Mouse (Mus musculus) gastrocnemius, postnatal 36 days (tissue): ENCODE results near the gene Lrrc36. TPM values are rescaled to one million over a fixed set of nuclear protein-coding genes. Genes with fewer than 3 reads are reported as not detected.
A peak's percentile ranks its signal among the peaks of the same experiment; 100 is the strongest.

Source experiments
- DNase-seq, 2 experiments: peaks; one replicate each; pipeline ENCODE4 v3.0.0; 2022
- intact Hi-C: fragments of 180-260 bp; cut with DNase I; formaldehyde crosslinking; loops from one replicate; pipeline ENCODE4 v1.15.1; 2025
- total RNA-seq, 2 experiments: library from RNA; stranded (reverse); gene quantifications; 2 replicates each; pipeline ENCODE4 v1.2.3; 2021

Gene Lrrc36
- total RNA-seq, 2 experiments from 2014 or later = 0.54 to 0.71 TPM

DNA sequence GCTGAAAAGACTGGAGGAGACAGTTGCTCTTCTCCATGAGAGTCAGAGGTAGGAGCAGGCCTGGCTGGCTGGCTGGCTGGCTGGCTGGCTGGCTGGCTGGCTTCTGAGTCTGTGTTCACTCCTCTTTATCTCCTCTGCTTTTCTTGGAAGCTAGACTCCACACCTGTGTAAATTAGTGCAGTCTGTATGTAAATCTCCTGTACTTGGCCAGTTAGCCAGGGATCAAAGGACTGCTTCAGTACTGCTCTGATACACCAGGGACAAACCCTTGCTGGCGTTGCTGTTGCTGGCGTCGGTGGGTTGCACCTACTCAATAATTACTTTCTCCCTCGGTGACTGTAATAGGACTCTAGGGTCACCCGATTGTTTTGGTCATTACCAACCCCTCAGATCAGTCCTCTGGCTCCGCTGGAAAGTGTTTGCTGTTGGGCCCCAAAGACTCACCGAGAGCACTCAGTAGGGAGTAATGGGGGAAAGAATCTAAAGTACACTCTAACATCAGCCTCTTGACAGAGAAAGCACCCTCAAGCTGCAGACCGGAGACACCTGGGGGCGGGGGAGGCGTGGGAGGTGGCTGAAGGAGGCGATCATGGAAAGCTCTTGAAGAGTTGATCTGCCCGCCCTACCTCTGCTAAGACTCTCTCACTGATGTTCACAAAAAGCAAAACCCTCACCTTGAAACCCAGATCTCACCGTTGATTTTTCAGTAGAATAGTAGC is 47.9 kb downstream of the Lrrc36 start:
- no peak for DNase-seq
- intact Hi-C loops = no loop called here

DNA sequence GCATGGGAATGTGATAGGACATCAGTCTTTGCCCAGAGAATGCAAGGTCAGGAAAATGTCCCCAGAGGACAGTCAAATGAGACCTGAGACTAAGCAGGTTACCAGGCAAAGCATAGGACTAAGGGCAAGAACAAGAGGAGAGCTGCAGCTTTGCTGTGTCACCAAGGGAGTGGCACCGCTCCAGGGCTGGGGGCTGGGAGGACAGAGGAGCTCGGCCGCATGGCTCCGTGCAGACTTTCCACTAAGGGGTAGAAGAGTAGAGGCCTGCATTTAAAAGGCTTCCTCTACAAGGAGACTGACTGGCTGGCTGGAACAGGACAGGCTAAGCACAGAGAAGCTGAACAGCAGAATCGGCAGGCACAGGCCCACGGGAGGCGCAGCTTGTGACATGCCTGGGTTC is 51.2 kb downstream of the Lrrc36 start:
- intact Hi-C loops = no loop called here
- no peak for DNase-seq

DNA sequence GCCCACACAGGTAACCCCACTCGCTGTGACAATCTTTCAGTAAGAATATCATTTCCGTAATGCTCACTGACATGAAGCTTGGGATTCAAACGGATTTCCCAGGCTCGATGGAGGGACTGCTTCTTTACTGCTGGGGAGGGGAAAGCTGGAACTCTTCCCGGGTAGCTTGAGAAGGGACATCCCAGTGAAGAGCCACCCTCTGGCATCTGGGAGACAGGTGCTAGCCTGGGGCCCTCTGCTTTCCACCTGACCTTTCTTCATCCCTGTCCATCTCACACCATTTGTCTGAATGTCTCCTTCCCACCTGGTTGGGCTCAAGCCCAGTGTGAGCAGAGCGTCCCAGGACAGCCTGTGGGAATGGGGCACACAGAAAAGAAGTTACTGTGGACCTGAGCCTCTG is 52.9 kb downstream of the Lrrc36 start:
- intact Hi-C loops = no loop called here
- DNase-seq = no peak

DNA sequence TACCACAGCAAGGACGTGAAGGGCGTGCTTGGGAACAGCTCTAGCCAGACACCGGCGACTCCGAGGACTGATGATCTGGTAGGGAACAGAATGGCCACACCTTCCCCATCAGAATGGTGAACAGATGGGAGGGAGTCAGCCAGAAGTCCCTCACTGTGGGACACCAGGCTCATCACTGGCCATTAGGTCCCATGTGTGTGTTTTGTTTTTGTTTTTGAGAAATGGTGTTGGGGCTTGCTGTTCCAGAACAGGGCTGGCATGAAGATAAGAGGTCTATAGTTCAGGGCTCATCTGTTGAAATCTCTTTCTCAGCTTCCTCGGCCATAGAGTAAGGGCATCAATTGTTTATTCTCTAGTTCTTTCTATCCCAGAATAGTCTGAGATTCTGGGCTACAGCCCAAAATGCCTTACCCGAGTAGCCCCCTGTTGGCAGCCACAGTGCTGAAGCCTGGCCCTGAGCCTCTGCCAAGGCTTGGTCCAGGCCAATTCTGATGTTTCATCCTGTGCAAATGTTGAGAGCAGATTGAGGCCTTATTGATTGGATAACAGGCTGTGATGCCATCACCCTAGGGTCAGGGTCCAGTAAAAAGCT is 53.4 kb downstream of the Lrrc36 start:
- intact Hi-C loops = no loop called here
- no peak for DNase-seq

DNA sequence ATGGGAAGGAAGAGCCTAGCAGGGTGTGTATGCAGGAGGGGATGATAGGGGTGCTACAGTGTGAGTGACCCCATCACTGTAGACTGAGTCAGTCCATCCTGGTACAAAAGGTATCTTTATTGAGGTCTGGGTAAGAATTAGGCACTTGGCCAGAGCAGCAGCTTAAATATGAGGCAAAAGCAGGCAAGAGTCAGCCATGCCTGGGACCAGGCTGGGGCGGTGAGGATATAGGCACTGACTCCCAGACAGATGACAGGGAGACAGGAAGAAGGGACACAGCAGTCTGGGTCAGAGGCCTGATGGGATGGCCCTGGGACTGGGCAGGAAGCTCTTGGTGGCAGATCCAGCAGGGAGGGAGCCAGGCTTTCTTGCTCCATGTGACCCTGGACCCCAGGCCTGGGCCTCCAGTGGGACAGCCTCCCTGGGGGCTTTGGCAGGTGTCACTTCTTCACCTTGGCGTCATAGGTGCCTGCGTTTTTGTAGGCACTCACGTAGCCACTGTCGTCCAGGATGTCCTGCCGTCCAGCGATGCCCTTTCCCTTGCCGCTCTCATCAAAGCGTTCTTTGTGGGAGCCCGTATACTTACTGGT is 54.1 kb downstream of the Lrrc36 start:
- no peak for DNase-seq
- intact Hi-C loops = no loop called here

DNA sequence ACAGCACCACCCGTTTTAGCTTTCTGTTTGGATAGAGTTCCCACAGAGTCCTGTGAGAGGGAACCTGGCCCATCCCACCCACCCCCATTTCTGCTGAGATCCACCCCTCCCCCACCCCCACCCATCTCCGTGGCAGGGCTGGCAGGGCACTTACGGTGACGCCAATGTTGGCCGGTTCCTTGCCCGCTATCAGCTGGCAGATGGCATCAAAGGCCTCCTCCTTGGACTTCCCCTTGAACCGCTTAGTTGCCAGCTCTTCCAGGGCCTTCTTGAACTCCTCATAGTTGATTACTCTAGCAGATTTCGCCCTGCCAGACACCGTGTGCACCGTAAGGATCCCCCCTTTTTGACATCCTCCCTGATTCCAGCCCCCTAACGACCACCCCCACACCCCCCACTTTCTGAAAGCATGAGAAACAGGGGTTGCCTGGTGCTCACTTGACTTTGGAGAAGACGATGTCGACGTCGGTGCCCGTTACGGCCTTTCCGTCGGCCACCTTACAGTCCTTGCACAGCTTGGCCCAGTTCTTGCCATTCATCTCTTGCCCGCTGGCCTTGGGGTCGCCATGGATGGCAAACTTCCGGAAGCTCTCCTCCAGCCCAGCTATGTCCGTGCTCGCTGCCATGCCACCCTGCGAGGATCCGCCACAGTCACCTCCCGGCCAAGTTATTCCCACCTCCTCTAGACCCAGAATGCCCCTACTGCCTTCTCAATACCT is 54.8 kb downstream of the Lrrc36 start:
- no peak for DNase-seq
- intact Hi-C loops = loop anchor here (2.0 kb wide), 1 partner anchor 63 kb away; no protein-coding TSS in a partner anchor

DNA sequence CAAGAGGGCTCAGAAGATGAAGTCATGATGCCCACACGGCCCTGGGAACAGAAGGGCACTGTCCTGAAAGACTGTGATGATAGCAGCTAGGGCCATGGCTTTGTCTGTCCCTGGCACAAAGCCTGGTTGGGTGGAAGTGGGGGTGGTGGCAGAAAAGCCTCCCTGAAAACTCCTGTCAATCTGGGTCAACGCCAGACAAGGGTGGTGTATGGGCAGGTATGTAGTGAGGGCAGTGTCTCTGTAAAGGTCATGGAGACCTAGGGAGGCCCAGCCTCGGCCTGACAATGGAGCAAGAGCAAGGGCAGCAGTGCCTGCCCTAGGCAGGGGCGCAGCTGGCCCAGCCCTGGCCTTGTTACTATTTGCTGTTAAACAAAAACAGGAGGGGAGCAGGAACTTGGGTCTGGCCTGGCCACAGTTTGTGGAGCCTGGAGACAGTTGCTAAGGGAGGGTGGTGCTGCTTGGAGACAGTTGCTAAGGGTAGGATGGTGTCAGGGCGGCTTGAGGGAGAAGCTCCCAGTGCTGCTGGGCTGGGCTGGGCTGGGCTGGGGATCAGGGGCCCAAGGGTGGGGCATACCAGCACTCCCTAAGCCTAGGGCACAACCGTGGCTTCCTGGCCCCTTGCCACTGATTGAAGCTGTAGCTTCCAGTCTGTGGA is 55.8 kb downstream of the Lrrc36 start:
- DNase-seq = peak in 1 of 2 experiments; percentile 45
- intact Hi-C loops = loop anchor here (2.0 kb wide), 1 partner anchor 64 kb away; no protein-coding TSS in a partner anchor

DNA sequence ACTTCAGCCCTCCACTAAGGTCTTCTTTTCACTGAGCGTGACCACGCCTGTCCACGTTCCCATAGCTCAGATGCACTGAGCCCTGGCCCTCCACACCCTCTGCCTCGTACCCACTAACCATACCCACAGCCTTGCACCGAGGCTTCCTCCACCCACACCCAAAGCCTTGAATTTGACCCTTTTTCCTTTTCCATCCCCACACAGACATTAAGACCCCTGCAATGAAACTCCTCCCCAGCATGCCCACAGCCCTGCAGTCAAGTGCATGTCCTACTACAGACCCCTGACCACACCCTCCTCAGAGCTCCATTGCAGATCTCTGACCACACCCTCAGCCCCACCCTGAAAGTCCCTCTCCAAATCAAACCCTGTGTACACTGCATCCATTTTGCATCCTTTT is 56.4 kb downstream of the Lrrc36 start:
- no peak for DNase-seq
- intact Hi-C loops = loop anchor here (2.0 kb wide), 1 partner anchor 65 kb away; no protein-coding TSS in a partner anchor

DNA sequence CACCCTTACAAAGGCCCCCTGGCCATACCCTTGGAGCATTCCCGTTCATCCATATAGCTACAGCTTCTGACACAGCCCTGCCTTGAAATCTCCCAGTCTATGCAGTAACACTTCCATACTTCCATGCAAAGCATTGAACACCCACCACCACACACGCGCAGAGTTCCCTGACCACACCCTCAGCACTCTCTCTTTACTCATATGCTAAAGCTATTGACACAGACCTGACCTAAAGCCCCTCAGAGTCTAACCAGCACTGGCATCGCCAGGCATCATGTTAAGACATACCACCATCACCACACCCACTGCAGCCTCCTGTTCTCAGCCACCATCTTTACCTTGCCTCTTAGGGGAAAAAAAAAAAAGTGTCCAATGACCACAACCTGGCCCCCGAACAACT is 56.9 kb downstream of the Lrrc36 start:
- intact Hi-C loops = no loop called here
- no peak for DNase-seq

DNA sequence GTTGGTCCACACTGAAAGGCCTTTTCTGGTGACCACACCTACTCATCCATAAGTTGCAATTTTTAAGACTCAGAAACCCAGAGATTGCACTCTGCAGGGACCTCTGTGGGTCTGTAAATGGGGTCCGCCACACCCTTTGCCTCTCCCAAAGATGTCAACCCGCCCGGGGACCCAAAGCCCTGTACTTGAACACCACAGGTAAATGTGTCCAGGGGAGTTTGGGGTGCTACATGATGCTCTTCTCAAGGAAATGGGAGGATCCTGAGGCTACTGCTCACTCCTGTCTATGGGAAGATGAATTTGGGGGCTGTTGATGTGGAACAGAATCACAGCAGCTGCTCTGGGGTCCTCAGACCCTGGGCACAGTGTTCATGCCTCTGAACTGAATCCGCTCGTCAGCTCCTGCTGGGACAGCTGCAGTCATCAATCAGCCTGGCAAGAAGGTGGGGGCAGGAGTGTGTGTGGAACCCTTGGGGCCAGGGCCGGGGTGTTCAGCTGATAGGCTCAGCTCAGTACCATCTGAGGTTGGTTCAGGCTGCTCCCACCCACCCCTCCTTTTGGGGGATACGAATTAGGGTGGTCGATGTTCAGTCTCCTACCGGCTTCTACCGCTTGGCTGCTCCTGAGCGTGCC is 57.4 kb downstream of the Lrrc36 start:
- DNase-seq = no peak
- intact Hi-C loops = no loop called here

DNA sequence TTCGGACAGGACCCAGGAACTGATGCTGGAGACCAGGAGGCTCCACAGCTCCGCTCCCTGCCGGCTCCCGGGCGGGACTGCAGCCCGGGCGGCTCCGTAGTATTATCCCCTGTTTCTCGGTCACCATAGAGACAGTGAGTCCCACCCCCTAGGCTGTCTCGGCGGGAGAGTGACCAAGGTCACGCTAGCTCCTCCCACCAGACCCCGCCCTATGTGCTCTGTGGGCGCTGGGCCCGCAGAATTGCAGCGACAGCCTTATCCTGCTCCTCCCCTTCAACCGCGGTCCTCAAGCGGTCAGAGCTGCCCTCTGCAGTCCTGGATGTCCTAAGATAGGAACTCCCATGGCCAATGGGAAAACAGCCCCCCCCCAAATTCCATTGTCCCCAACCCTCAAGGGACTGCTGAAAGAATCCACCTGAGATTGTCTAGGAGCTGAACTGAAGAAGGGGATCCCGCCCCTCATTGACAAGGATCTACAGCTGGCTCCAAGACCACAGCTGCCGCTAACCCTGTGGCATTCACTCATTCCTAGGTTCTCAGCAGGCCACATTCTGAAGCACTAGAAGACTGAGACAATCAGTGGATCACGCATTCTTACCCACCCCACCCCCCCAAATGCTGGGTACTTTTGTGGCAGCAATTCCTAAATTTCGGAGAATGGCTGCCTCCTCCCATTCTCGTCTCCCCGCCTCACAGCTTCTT is 58.1 kb downstream of the Lrrc36 start, which contains the start of gene Tppp3:
Tppp3 (minus strand) TSS at position 213 of the 702 bp plus-strand sequence.
- intact Hi-C loops = no loop called here
- DNase-seq = peak; percentile 94 to 96

DNA sequence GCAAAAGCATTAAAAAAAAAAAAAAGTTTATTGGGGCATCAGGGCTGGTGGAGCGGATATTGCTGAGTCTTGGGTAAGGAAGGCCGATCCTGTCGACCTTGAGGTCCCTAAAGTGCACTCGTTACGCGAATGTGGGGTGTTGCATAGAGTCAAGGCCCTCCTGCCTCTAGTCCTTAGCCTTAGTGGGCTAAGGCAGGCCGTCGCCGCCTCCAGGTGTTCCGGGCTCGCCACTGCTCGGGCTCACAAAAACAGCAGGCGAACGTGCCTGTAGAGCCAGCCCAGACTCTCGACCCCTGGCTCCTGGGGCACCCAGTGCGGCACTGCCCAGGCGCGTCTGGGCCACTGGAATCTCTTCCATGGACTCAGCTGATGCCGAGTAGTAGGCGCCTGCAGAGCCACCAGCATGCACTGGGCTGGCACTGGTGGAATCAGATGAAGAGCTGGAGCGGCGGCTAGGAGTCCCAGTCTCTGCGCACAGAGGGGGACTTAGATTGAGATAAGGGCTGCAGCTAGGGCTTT is 59.1 kb downstream of the Lrrc36 start:
- no peak for DNase-seq
- intact Hi-C loops = no loop called here

DNA sequence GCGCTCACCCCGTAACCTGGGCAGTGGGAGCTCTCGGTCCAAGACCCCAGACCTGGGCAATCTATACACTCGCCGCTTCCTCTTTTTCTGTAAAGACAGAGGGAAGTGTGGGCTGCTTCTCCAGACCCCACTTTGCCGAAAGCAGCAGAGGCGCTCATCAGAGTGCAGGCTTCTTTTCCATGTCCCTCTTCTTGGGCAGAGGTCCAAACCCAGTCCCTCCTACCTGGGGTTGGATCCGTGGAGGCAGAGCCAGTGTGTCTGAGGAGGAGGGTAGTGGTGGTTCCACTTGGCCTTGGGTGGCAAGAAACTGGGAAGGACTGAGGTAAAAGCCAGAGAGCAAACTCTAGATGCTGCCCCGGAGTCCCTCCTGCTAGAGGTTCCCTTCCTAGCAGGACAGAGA is 59.6 kb downstream of the Lrrc36 start:
- intact Hi-C loops = no loop called here

DNA sequence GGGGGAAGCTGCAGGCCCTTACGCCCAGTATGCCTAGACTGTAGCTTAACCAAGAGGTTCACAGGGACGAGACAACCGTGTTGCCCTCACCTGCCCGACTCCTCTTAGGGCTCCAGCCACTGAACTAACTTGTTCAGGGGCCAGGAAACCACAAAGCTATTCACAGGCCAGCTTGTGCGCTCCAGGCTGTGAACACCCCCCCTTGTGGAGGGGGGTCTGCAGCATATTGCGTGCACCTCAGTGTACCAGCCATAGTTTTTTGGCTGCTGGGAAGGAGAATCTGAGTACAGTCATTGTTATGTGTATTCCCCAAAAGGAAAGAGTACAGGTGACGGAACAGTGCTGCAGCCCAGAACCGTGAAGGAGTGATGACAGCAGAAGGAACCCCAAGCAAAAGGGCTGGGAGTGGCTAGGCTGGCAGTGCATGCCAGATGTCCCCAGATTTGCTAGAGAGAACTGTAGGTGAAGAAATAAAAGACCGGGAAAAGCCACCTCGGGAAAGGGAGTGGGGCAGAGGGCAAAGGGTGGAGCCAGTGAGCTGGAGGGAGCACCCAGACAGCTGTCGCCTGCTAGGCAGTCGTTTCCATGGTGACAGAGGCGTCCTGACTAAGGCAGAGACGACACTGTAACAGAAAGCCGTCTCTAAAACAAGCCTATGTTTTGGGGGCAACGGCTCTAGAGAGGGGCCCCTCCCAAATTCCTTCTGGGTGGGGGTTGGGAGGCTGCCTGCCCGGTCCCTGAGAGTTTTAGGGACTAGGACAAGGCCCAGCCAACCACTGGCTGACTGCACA is 60.6 kb downstream of the Lrrc36 start:
- peak in 1 of 2 experiments; percentile 38 for DNase-seq
- intact Hi-C loops = no loop called here

More for the DNA sequence above, 59.6 kb downstream of the Lrrc36 start:
- no peak for DNase-seq

DNA sequence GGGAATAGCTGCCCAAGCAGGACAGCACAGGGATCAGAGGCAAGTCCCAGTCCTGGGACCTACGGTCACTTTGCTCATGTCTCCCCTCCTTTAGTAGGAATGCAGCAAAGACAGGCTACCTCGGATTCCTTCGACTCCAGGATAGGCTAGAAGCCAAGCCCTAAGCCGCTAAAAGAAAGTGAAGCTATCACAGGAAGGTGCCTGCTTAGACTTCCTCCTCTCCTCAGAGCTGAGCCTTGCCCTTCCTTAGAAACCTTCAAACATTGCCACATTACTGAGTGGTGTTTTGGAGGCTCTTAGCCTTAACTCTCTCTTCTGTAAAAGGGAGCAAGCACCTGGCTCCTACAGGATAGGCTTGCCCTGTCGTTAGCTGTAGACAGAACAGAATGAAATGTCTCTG is 61.3 kb downstream of the Lrrc36 start:
- DNase-seq = no peak
- intact Hi-C loops = loop anchor here (5.0 kb wide), 2 partner anchors 32 to 112 kb away; no protein-coding TSS in a partner anchor

DNA sequence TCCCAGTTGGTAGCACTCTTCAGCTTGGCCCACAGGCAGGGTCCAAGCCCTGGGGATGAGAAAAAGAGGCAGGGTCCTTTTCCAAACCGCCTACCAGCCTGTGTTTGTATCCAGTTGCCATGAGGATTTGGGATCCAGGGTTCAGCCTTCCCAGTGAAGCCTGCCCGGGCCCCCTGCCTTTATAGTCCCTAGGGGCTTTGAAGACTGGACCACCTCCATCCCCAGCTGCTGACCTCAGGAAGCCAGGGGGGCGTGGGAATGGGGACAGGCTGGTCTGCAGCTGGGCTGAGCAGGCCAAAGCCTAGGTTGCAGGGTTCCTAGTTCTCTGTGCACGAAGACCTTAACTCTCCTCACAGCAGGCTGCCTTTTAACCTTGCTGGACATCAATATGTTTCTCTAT is 61.9 kb downstream of the Lrrc36 start:
- intact Hi-C loops = loop anchor here (5.0 kb wide), 2 partner anchors 33 to 113 kb away; no protein-coding TSS in a partner anchor
- DNase-seq = peak in 1 of 2 experiments; percentile 75

DNA sequence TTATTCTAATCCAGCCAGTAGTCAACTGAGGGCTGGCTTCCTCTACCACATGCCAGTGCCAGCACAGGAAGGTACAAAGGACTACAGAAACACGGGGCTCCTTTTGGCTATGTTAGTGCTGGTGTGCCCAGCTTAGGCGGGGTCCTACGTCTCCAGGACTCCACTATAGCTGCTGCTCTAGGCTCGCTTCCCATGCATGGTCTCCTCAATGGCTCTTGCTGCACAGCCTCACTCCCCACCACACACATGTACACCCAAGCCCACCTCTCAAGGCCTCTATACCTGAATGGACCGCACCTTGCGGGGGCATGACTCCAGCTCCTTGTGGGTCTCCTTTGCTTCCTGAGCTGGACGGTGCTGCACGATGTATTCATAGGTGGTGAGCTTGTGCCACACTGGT is 62.4 kb downstream of the Lrrc36 start:
- no peak for DNase-seq
- intact Hi-C loops = loop anchor here (5.0 kb wide), 2 partner anchors 33 to 113 kb away; no protein-coding TSS in a partner anchor

DNA sequence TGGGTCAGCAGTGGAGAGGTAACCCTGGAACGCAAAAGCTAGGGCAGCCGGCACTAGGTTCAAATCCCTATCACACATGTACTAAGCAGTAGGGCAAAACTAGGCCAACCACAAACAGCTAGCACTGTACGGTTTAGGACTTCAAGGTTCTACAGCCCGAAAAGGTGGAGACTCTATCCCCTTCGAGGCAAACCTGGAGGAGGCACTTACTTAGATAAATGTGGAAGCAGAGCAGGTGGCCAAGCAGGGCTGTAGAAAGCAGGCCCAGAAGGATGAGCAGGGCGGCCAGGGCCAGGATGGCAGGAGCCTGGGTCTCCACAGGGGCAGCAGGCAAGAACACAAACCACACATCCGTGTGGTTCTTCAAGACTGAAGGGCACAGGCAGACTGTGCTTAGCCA is 62.8 kb downstream of the Lrrc36 start:
- no peak for DNase-seq
- intact Hi-C loops = loop anchor here (5.0 kb wide), 2 partner anchors 34 to 114 kb away; no protein-coding TSS in a partner anchor
